Mouse (Mus musculus): ENCODE measurements around the gene Exd1. TPM values are rescaled to one million over a fixed set of nuclear protein-coding genes. Genes with fewer than 3 reads are reported as not detected.
A peak's percentile ranks its signal among the peaks of the same experiment; 100 is the strongest.

Exd1 gene
- polyA plus RNA-seq, 1 experiment from 2014 or later = 0.34 TPM

- no peak for ATAC-seq
- H3K9ac ChIP-seq = no peak overlapping the region
- WGBS = 4% methylated on average over 4 of the region's 4 CpGs
Observed at GRCm38 (mm10) chr2:119486488-119486887, 60.9 kb downstream of the Exd1 start.

GRCm38 (mm10) chr2:119482307-119482706, 65.1 kb downstream of the Exd1 start:
- Histone ChIP-seq H3K9me3 (replicated peaks) (no peaks in the 10 kb centered on the region), H3K4me2 (no peak overlapping the region), H3K36me3 (ENCODE audit: poor library complexity, severe bottlenecking) (no peaks in the 10 kb centered on the region), H3K9ac (no peak overlapping the region), H3K27me3 (no peaks in the 10 kb centered on the region), H3K27ac (no peak overlapping the region), H3K4me1 (peaks cover 11% of the 10 kb centered on the region), H3K4me3 (no peak overlapping the region)
- no peak for ATAC-seq
- 95% methylated on average over 1 of the region's 1 CpGs for WGBS

More at GRCm38 (mm10) chr2:119486488-119486887, 60.9 kb downstream of the Exd1 start:
- Histone ChIP-seq H3K4me3 (no peak overlapping the region), H3K4me1 (no peaks in the 10 kb centered on the region), H3K36me3 (ENCODE audit: poor library complexity, severe bottlenecking) (no peaks in the 10 kb centered on the region), H3K27ac (no peak overlapping the region), H3K9me3 (replicated peaks) (no peaks in the 10 kb centered on the region), H3K4me2 (no peak overlapping the region), H3K27me3 (no peaks in the 10 kb centered on the region)

- peaks cover 30% of the 10 kb centered on the region for H3K4me1 ChIP-seq
- no peaks in the 10 kb centered on the region for H3K36me3 ChIP-seq (ENCODE audit: poor library complexity, severe bottlenecking)
- no peaks in the 10 kb centered on the region for H3K9me3 ChIP-seq (replicated peaks)
- peak overlapping the region; percentile 96 for H3K9ac ChIP-seq
- H3K27me3 ChIP-seq = no peaks in the 10 kb centered on the region
- H3K4me2 ChIP-seq = peak overlapping the region; percentile 77
- peak overlapping the region; percentile 92 for H3K4me3 ChIP-seq
- no peak for ATAC-seq
- H3K27ac ChIP-seq = peak overlapping the region; percentile 97
- 15% methylated on average over 9 of the region's 9 CpGs for WGBS
Observed at GRCm38 (mm10) chr2:119478397-119478749, 69.1 kb downstream of the Exd1 start.

- Histone ChIP-seq H3K9me3 (replicated peaks) (no peaks in the 10 kb centered on the region), H3K4me2 (peak within 1 kb of the TSS; percentile 77), H3K4me3 (peak within 1 kb of the TSS; percentile 92), H3K4me1 (peaks cover 30% of the 10 kb centered on the region), H3K27ac (peak within 1 kb of the TSS; percentile 97), H3K36me3 (ENCODE audit: poor library complexity, severe bottlenecking) (no peaks in the 10 kb centered on the region), H3K9ac (peak within 1 kb of the TSS; percentile 96), H3K27me3 (no peaks in the 10 kb centered on the region)
- under 1% methylated on average over 58 of the region's 72 CpGs for WGBS
- ATAC-seq = peak; percentile 98
Observed at GRCm38 (mm10) chr2:119477571-119478396, 69.6 kb downstream of the Exd1 start, which contains the start of gene Ino80. Gene Ino80 (minus strand): TSS chr2:119477687.

- Histone ChIP-seq H3K36me3 (ENCODE audit: poor library complexity, severe bottlenecking) (peaks cover 6% of the 10 kb centered on the region; the same call in 1 of the 2 replicates), H3K4me3 (peak overlapping the region; percentile 92), H3K27me3 (no peaks in the 10 kb centered on the region), H3K4me1 (peaks cover 30% of the 10 kb centered on the region), H3K4me2 (peak overlapping the region; percentile 77), H3K9me3 (replicated peaks) (no peaks in the 10 kb centered on the region), H3K27ac (peak overlapping the region; percentile 97), H3K9ac (peak overlapping the region; percentile 96)
- peak; percentile 73 for ATAC-seq
- WGBS = under 1% methylated on average over 38 of the region's 44 CpGs
Observed at GRCm38 (mm10) chr2:119476621-119477391, 70.6 kb downstream of the Exd1 start.

GRCm38 (mm10) chr2:119476166-119476565, 71.3 kb downstream of the Exd1 start:
- H3K36me3 ChIP-seq (ENCODE audit: poor library complexity, severe bottlenecking) = peaks cover 6% of the 10 kb centered on the region; the same call in 1 of the 2 replicates
- H3K9ac ChIP-seq = peak overlapping the region; percentile 96
- H3K4me1 ChIP-seq = peaks cover 30% of the 10 kb centered on the region
- H3K4me3 ChIP-seq = peak overlapping the region; percentile 92
- H3K4me2 ChIP-seq = peak overlapping the region; percentile 77
- 24% methylated on average over 7 of the region's 7 CpGs for WGBS
- no peaks in the 10 kb centered on the region for H3K9me3 ChIP-seq (replicated peaks)
- ATAC-seq = no peak
- no peak overlapping the region for H3K27ac ChIP-seq
- H3K27me3 ChIP-seq = no peaks in the 10 kb centered on the region

Other genes with a start within 250 kb of the Exd1 start
- gene Dll4, start 221.8 kb downstream of the Exd1 start, polyA plus RNA-seq (2015; fragmentation: Nextera tagmentation; extraction: Ambion mirVana) = 3.9 and 4.0 TPM in 2 replicates
- gene Chac1, start 196.4 kb downstream of the Exd1 start, polyA plus RNA-seq (2015; fragmentation: Nextera tagmentation; extraction: Ambion mirVana) = 2.3 and 3.4 TPM in 2 replicates
- 4.1 and 4.6 TPM in 2 replicates for gene Ino80, start 69.9 kb downstream of the Exd1 start, polyA plus RNA-seq (2015; fragmentation: Nextera tagmentation; extraction: Ambion mirVana)
- 65.7 and 69.6 TPM in 2 replicates for gene Chp1, start 70 bp upstream of the Exd1 start, polyA plus RNA-seq (2015; fragmentation: Nextera tagmentation; extraction: Ambion mirVana)
- 80.5 and 82.5 TPM in 2 replicates for gene Nusap1, start 70.7 kb upstream of the Exd1 start, polyA plus RNA-seq (2015; fragmentation: Nextera tagmentation; extraction: Ambion mirVana)
- 26.3 and 27.6 TPM in 2 replicates for gene Oip5, start 70.8 kb upstream of the Exd1 start, polyA plus RNA-seq (2015; fragmentation: Nextera tagmentation; extraction: Ambion mirVana)
- 38.3 and 43.2 TPM in 2 replicates for gene Ndufaf1, start 115.2 kb upstream of the Exd1 start, polyA plus RNA-seq (2015; fragmentation: Nextera tagmentation; extraction: Ambion mirVana)
- 63.4 and 81.4 TPM in 2 replicates for gene Rtf1, start 127.4 kb upstream of the Exd1 start, polyA plus RNA-seq (2015; fragmentation: Nextera tagmentation; extraction: Ambion mirVana)
- 0.62 and 0.65 TPM in 2 replicates for gene Itpka, start 194.7 kb upstream of the Exd1 start, polyA plus RNA-seq (2015; fragmentation: Nextera tagmentation; extraction: Ambion mirVana)
- 0.13 and 0.14 TPM in 2 replicates for gene Ltk, start 212.8 kb upstream of the Exd1 start, polyA plus RNA-seq (2015; fragmentation: Nextera tagmentation; extraction: Ambion mirVana)
- gene Rpap1, start 239.9 kb upstream of the Exd1 start, polyA plus RNA-seq (2015; fragmentation: Nextera tagmentation; extraction: Ambion mirVana) = 22.7 and 27.5 TPM in 2 replicates

Data from forebrain, embryonic 13.5 days (tissue).